Mouse (Mus musculus): Measurements from ENCODE around the gene Kcnip4.

DNA sequence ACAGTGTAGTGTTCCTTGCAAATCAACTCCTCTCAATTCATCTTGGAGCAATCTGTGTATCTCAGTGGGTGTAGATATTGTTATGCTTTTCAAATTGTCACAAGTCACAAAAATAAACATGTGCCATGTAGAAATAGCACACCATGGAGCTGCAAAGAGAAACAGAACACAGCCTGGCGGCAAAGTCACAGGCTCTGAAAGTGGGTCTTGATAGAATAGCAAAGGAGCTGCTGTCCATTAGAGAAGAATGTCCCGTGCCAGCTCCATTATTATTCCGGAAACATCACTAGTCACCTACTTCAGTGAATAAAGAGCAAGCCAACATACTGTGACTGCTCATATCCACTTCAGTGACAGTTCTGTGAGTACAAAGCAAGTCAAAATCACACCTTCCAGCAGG lies 232.9 kb downstream of the Kcnip4 start:
- TF ChIP-seq CTCF (IDR thresholded peaks at IDR 0.05; ENCODE audit: control insufficient read depth, insufficient read depth, insufficient read length) (no peak), FOSL1 (IDR thresholded peaks at IDR 0.05; ENCODE audit: insufficient read depth, low read length, poor library complexity, severe bottlenecking) (no peak), MYOD1 (IDR thresholded peaks at IDR 0.05; ENCODE audit: control insufficient read depth, insufficient read length, low read depth) (no peak)
